Mouse (Mus musculus) hematopoietic stem cell, adult 5-6 weeks (primary cell): ENCODE data around the gene Prkce. TPM values are rescaled to one million over a fixed set of nuclear protein-coding genes. Genes with fewer than 3 reads are reported as not detected.

Experiments
- ATAC-seq, 2 experiments: fragments of 125-278 bp in 1 of 2; replicated peaks in 1 of 2; 2 replicates each; pipeline ENCODE4 v1.8.0; 2016 to 2017; ENCODE audit warnings: inconsistent platforms in 2 of 2, mild to moderate bottlenecking in 2 of 2, moderate number of reproducible peaks in 2 of 2, low read depth in 1 of 2, moderate TSS enrichment in 1 of 2; ENCODE audit not compliant: low FRiP score in 2 of 2, poor library complexity in 2 of 2, severe bottlenecking in 2 of 2, insufficient read depth in 1 of 2, low TSS enrichment in 1 of 2
- total RNA-seq: library from RNA; stranded (forward); fragments of 172-1452, 232-1000 nt; gene quantifications from 2 replicates; pipeline ENCODE4 v1.2.3, GENCODE M21; 2017

Gene Prkce
- total RNA-seq, 1 experiment from 2014 or later: 15.4 TPM

- no peak for ATAC-seq
Observed at GRCm38 (mm10) chr17:86592991-86593586, 425.5 kb downstream of the Prkce start.

- no peak for ATAC-seq
Observed at GRCm38 (mm10) chr17:86595526-86595925, 427.9 kb downstream of the Prkce start.

GRCm38 (mm10) chr17:86601116-86601515 is 433.5 kb downstream of the Prkce start:
- ATAC-seq: no peak

GRCm38 (mm10) chr17:86601901-86602300 is 434.3 kb downstream of the Prkce start:
- no peak for ATAC-seq

GRCm38 (mm10) chr17:86603848-86604444 is 436.4 kb downstream of the Prkce start:
- no peak for ATAC-seq

DNA sequence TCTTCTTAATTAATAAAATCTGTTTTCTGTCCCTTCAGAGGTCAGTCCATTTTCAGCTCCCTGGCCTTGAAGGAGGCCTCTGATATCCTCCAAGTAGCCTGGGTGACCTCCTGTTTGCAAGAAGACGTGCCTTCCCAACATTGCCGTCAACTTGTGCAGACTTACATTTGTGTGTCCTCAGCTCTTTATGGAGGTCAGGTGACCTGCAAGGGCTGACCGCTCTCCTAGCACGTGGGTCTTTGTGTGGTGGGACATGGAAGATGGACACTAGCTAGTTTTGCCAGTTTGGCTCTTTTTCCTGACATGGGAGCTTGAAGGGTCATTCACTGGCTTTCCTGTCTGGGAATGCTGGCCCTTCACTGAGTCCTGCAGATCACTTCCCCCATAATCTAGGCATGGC is 440.4 kb downstream of the Prkce start:
- no peak for ATAC-seq

GRCm38 (mm10) chr17:86610271-86610969 is 442.8 kb downstream of the Prkce start:
- no peak for ATAC-seq

DNA sequence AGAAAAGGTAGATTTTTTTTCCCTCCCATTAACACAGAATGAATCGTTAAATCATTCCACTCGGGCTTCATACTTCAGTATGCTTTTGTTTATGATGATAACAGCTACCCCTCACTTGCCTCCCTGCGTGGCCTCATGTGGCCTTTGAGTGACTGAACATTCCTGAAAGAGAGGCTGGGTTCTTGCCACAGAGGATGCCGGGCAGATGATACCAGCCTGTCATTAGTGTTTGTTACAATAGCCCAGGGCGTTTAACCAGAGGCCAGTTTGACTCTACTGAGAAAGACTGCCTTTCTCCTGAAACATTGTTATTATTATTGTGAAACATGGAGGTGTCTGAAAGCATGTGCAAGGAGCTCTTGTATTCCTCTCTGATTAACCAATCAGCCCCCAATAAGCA is 444.2 kb downstream of the Prkce start:
- no peak for ATAC-seq

DNA sequence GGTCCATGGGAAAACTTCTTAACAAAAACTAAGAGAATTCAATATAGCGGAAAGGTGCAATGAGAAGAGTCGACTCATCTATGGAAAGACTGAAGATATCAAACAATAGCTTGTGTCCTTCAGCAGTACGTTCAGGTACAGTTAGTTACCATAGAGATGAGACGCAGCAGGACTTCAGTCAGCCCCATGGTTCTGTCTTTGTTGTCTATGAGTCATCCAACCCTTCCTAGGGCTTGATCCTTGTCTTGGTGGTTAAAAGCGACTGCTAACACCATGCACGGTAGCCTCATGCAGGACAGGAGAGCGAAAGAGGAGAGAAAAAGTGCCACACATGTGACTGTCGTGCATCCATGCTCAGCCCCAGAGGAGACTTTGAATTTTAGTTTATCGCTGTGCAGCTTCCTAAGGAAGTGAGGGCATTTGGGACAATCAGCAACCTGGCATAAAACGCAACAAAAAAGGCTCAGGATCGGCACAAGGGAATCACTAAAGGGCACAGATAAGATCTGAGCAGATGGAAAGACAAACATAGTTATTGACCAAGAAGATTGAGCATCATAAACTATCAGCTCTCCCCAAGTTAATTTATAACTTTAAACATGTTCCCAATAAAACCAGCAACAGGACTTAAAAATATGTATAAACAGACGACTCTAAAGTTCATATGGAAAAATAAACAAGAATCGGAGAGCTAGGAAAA is 448.2 kb downstream of the Prkce start:
- no peak for ATAC-seq

DNA sequence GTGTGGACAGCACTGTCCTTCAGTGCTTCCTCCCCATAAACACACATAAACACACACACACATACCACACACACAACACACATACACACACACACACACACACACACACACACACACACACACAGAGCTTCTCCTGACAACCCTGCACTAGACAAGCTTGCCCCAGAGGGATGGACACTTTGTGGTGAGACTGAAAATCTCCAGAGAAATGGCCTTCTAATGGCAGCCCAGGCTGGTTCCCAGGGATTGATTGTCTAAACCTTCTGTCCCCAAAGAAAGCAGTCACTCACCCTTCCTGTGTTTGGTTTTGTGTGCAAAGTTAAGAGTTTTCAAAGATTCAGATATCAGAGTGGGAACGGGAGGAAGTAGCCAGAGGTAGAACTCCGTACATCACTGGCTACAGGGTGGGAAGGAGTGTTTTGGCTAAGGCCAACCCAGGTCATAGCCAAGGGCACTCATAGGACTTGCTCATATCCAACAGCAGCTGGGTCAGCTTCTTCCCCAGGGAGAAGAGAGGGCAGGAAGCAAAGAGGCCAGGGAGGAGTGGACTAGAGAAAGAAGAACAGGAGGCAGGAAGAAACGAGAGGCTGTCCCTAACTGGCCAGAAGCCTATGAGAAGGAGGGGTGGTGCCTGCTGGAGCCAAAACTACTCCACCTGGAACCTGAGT is 450.1 kb downstream of the Prkce start:
- ATAC-seq: no peak

DNA sequence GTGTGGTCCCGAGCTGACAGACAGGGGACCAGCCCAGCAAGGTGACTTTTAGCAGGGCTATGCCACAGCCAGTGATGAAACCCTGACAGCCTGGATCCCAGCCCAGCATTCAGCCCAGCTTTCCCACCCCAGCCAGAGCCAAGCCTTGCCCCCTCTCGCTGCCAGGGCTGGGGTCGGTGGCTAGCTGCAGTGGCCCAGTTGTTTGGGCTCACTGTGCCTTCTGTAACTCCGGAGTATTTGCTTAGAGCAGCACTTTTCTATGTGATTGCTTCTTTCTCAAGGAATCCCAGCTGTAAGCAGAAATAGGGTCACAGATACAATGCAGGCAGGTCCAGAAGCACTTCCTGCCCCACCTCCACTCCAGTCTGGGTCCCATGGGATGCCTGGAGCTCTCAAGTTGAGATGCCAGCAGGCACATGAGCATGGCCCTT is 450.9 kb downstream of the Prkce start:
- no peak for ATAC-seq

- no peak for ATAC-seq
Observed at GRCm38 (mm10) chr17:86622862-86623261, 455.3 kb downstream of the Prkce start.

DNA sequence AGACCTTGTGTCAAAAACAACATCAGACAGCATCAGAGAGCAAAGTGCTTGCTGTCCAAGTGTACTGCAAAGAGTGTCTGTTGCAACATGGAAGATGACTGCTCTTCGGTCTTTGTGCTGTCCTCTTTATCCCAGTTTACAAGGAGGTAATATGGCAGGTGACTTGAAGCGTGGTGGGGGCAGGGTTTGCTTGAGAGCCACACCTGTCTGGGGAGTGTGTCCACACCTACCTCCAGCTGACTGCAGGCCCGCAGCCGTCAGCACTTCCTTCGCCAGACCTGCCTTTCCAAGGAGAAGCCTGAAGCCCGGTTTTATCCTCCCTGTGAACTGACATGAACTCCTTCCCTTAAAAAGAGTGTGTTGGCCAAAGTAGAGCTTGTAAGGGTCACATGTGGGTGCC is 458.9 kb downstream of the Prkce start:
- ATAC-seq: no peak

DNA sequence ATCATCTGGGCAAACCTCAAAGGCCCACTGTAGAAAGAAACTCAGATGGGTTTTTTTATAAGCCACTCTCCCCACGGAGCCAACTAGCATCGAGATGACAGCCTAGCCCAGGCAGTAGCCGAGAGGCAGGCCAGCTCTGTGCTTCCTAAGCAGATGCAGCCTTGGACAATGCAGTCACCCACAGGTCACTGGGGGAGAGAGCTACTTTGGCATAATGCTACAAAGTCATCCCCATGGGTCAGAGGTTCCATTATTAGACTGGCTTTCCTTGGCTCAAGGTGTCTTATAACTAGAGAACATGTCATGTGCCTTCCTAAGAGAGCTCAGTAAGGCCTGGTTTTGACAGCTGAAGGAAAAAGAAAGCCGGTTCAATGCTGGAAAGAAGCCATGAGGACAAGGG is 465.5 kb downstream of the Prkce start:
- no peak for ATAC-seq

GRCm38 (mm10) chr17:86637311-86637710 is 469.7 kb downstream of the Prkce start:
- ATAC-seq: no peak

DNA sequence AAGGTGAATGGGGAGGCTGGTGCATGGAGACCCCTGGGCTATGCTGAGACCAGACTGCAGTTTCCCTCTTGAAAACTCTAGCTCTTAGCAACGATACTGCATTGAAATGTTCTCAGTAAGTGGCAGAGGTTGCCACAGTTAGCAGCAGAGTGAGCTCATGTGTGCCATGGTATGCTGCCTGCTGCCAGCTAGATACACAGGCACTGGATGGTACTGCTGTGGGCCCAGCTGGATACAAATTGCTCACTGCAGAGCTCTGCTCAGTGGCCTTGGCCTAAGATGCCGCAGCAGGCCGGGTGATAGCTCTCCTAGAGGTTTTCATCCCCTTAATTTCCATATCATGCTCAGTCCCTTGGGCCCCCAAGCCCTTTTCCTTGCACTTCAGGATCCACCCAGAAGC is 471.7 kb downstream of the Prkce start:
- no peak for ATAC-seq

DNA sequence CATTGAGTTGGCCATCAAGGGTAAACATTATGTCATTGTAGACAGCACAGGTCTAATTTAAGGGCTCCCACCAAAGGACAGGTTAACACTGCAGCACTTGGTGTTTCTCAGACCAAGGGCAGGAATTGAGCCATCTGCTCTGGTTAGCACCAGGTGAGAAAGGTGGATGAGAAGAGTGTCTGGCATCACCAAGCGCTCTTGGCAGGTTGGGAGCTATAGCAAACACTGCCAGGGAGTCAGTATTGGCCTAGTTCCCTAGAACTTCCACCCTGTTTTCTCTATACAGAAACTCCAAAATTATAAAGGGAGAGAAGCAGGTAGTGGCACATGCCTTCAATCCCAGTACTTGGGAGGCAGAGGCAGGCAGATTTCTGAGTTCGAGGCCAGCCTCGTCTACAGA is 479.6 kb downstream of the Prkce start:
- no peak for ATAC-seq
